Mouse (Mus musculus) v-Abl transformed pro-B cells (cell line): ENCODE results near the gene Pacsin1.

Source experiments
- in situ Hi-C, 2 experiments: fragments of 400-800 bp; cut with MboI; formaldehyde crosslinking; loops; one replicate each; pipeline ENCODE4 v1.15.1; 2025; ENCODE audit not compliant: unreplicated experiment in 2 of 2

Gene Pacsin1

GRCm38 (mm10) chr17:27655089-27656010, at the start of gene Pacsin1:
TSS of gene Pacsin1 (plus strand) at chr17:27655509.
- in situ Hi-C loops = no loop called here

GRCm38 (mm10) chr17:27609576-27609975, 45.7 kb upstream of the Pacsin1 start:
- in situ Hi-C loops = no loop called here

- in situ Hi-C loops = no loop called here
These were observed 44.4 kb upstream of the Pacsin1 start for GRCm38 (mm10) chr17:27610679-27611518.

GRCm38 (mm10) chr17:27611519-27611884, 43.8 kb upstream of the Pacsin1 start:
- in situ Hi-C loops = no loop called here

GRCm38 (mm10) chr17:27611994-27612393, 43.3 kb upstream of the Pacsin1 start:
- in situ Hi-C loops = no loop called here

- in situ Hi-C loops = no loop called here
These were observed 42.3 kb upstream of the Pacsin1 start for GRCm38 (mm10) chr17:27613016-27613415.

DNA sequence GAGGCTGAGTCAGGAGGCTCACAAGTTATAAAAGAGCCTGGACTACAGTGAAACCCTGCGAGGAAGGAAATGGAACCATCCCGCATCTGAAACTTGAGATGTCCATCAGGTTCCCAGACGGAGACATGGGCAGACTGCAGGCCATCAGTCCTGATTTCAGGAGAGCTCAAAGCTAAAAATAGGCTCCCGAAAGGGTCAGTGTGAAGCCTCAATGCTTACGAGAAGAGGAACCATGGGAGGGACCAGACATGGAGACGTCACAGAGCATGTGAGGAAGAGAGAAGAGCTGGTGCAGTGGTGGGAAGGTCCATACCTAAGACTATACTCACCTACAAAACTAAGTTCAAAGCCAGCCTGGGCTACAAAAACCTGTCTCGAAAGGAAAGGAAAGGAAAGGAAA, 39.9 kb upstream of the Pacsin1 start:
- in situ Hi-C loops = no loop called here

DNA sequence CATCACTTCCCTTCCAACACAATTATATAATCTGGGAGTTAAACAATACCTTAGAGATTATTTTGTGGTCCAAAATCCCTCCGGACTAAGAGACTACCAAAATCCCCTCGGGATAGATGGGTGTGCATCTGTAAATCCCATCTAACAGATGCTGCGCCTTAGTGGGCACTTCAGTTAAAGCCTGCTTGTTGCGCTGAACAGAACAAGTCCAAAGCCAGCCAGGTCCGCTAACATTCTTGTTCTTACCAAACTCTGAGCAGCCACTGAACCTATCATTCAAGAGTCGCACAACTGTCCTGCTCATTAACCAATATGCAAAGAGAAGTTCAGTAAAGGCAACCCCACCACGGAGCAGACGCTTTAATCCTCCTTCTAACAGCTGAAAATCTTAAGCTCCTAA, 34.1 kb upstream of the Pacsin1 start:
- in situ Hi-C loops = no loop called here

DNA sequence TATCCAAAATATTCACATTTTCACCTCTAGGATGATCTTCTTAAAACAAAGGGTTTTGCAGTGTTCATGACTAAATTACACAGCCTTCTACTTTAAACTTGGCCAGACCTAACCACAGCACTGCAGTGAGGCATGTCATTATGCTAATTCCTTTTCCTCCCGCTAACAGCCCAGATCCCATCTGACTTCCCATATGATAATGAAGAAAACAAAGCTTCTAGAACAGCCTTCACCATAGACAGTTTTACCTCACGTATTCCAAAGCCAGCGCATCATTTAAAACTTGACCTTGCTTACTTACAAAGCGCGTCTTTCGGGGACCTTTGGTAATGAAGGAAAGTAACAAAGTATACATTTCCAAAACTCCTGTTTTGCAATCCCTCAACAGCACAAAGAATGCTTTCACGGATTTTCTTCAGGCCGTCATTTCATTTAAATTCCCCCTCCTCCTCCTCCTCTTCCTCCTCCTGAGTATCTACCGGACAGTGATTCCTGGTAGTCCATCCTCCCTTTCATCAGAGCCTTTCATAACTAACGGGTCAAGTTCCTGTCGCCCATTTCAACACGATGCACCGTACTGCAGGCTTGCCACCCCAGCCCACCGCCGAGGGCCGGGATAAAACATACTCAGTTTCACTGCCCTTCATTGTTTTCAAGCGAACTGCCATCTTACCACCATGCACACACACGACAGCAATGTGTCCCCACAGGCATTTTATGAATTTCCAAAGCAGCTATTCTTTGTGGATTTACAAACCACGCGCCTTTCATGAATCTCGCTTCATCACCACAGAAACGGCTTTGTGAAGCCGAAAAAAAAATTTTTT, 33.4 kb upstream of the Pacsin1 start:
- in situ Hi-C loops = no loop called here

DNA sequence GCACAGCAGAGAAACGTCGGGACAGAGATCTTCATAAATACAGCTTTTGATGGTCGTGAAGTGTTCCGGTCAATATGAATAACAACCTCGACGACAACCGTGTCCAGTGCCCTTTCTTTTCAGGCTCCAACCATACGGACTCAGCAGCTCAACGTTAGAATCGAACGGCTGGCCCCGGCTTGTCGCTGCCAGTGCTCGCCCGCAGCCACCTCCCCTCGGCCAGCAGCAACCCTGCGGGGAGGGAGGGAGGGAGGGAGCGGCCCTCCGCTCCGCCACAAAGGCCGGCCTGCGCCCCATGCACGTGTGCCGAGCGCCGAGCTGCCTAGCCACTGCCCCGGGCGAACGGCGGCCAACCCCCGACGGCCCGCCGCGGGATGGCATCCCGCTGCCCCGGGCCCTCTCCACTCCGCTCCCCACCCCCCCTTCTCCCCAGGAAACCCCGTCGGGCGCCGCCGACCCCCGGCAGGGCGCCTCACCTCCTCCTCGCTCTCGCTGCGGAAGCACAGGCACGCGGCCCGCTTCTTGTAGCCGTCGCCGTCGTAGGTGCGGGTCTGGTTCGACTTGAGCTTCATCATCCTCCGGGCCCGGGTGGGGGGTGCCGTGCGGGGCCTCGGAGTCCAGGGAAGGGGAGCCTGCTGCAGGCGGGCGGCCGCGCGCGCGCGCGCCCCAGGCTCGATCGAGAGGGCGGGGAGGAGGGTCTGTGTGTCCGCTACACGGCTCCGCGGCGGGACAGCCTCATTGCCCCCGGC, 32.5 kb upstream of the Pacsin1 start:
- in situ Hi-C loops = no loop called here

DNA sequence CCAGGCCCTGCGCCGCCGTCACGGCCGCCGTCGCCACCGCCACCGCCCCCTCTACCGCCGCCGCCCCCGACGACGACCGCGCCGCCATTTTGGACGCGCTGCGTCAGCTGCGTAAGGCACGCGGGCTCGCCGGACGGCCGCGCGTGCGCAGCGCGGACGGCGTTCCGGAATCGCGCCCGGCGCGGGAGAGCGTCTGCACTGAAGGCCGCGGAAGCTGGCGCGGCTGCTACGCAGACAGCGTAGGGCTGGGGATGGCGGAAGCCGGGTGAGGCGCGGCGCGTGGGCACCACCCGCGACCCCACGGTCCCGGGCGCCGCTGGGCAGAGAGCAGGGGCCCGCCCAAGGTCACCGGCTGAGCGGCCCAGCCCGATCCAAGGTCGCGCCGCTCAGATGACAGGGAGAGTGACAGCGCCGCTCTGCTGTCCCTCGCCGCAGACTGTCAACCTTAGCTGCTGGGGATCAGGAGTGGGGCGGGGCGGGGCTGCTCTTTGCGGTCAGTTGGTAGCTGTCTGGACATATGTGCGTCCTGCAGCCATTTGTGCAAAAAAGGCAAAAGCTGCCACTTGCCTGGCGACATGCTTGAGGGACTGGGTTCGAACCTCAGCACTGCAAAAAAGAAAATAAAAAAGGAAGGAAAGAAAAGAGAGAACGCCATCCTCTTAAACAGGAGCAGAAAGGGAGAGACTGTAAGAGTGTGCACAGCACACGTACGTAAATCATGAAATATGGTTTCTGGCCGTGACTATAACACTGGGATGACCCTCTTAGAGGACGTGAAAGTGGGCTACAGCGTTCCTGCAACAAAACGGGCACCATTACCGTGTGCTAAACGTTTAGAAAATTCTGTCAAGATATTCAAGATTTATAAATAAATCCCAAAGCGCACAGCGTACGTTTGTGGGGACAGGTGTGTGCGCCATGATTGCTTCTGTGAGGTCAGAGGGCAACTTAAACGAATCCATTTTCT, 31.7 kb upstream of the Pacsin1 start, which contains the start of gene Nudt3:
Gene Nudt3, minus strand, starts transcription at position 136 of the 967 bp plus-strand sequence.
- in situ Hi-C loops = no loop called here

DNA sequence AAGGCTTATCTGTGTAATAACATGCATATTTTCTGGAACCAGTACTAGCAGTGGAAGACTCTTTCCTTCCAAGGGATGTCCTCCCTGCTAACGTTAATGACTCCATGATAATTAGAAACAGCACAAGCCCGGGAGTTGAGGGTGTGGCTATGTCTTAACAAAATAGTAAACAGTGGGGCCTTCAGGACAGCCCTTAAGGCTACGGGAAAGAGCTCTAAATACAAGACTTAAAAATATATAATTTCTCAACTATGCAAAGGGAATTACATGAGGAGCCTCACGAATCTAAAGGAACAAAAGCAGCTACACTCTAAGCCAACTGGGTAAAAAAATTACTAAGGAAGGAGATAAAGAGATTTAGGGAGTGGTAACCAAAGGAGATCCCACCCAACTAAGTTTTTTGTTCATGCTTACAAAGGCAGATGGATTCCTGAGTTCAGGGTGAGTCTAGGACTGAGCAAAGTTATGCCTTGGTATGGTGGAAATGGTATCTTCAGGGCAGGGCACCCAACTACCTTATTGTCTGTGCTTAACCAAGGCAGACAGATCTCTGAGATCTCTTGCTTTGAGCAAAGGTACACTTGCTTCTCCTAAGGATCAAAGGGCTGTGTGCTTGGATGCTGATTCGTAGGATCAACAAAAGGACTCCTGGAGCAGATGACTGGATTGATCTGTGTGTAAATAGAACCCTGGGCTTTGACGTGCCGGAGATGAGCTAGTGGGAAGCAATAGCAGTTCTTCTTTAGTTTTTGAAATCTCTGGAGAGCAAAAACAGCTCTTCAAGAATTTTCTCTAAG, 29.7 kb upstream of the Pacsin1 start:
- in situ Hi-C loops = no loop called here

GRCm38 (mm10) chr17:27626681-27627080, 28.6 kb upstream of the Pacsin1 start:
- in situ Hi-C loops = no loop called here

GRCm38 (mm10) chr17:27627451-27627850, 27.9 kb upstream of the Pacsin1 start:
- in situ Hi-C loops = no loop called here

GRCm38 (mm10) chr17:27628376-27628775, 26.9 kb upstream of the Pacsin1 start:
- in situ Hi-C loops = no loop called here

- in situ Hi-C loops = loop anchor here (5.0 to 10.0 kb wide), 3 partner anchors 62 to 95 kb away; partner anchors contain the start of gene AI413582 (in 2 of the 2)
These were observed 25.9 kb upstream of the Pacsin1 start for GRCm38 (mm10) chr17:27629249-27630020.
